Comparison of ENCODE assay signal across 12 mouse cellular contexts in the genomic region with DNA sequence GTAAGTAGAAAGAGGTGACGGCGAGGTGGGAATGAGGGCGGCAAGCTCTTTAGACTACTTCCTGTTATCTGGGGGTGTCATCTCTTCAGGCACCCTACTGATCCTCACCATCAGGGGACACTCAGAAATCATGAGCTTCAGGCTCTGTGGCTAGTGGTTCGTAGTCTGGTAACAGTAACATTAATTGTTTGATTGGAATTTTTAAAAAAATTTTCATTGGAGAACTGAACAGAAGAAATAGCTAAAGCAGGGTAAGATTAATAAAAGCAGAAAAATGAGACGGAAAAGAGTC. TPM values are rescaled to one million over a fixed set of nuclear protein-coding genes. Genes with fewer than 3 reads are reported as not detected.
DNase-seq lines count a peak whose midpoint lies in the region; ATAC-seq and TF ChIP-seq lines count a peak whose summit lies in the region.
"Had no signal": no experiment of that assay in that cellular context is flagged by ENCODE, and none has a peak within 500 bp of the region (broad histone marks: within the 10 kb centered on the region; RNA-seq: fewer than 3 reads in every experiment).

No protein-coding gene starts in this region.

- no peak for ATAC-seq in embryonic facial prominence, embryonic 12.5 days (ENCODE audit: insufficient number of reproducible peaks, insufficient read depth, low FRiP score, low TSS enrichment)
- no peak for ATAC-seq in midbrain, embryonic 11.5 days (ENCODE audit: low FRiP score)
- no peak for ATAC-seq in limb, embryonic 13.5 days (ENCODE audit: low FRiP score, low read depth)
- ATAC-seq in stomach, postnatal 0 days (ENCODE audit: low FRiP score, low TSS enrichment): no peak
- ATAC-seq: liver, embryonic 12.5 days had no signal

- H3K27ac ChIP-seq in embryonic facial prominence, embryonic 12.5 days: no peak overlapping the region
- no peak overlapping the region for H3K27ac ChIP-seq in embryonic facial prominence, embryonic 10.5 days (replicated peaks)
- H3K27ac ChIP-seq in midbrain, embryonic 10.5 days (replicated peaks): no peak overlapping the region
- no peak overlapping the region for H3K27ac ChIP-seq in midbrain, embryonic 11.5 days (ENCODE audit: low read depth, low read length)
- no peak overlapping the region for H3K27ac ChIP-seq in limb, embryonic 13.5 days
- H3K27ac ChIP-seq in stomach, postnatal 0 days (replicated peaks): no peak overlapping the region
- H3K27ac ChIP-seq: liver, embryonic 12.5 days had no signal

- H3K4me1 ChIP-seq in embryonic facial prominence, embryonic 12.5 days: 0 out of 2 replicates have a peak, but pooled peaks cover 6% of the 10 kb centered on the region
- H3K4me1 ChIP-seq in embryonic facial prominence, embryonic 10.5 days: peaks cover 20% of the 10 kb centered on the region
- peaks cover 23% of the 10 kb centered on the region for H3K4me1 ChIP-seq in midbrain, embryonic 10.5 days
- peaks cover 4% of the 10 kb centered on the region; the same call in 1 of the 2 replicates for H3K4me1 ChIP-seq in midbrain, embryonic 11.5 days (ENCODE audit: control insufficient read depth, insufficient read depth, low read length)
- peaks cover 20% of the 10 kb centered on the region; the same call in 1 of the 2 replicates for H3K4me1 ChIP-seq in limb, embryonic 13.5 days
- H3K4me1 ChIP-seq in stomach, postnatal 0 days (replicated peaks; ENCODE audit: control insufficient read depth, insufficient read depth): no peaks in the 10 kb centered on the region
- H3K4me1 ChIP-seq: liver, embryonic 12.5 days had no signal

- no peak overlapping the region for H3K9ac ChIP-seq in embryonic facial prominence, embryonic 12.5 days
- no peak overlapping the region for H3K9ac ChIP-seq in midbrain, embryonic 11.5 days (ENCODE audit: low read length)
- H3K9ac ChIP-seq in limb, embryonic 13.5 days: no peak overlapping the region
- H3K9ac ChIP-seq in stomach, postnatal 0 days (ENCODE audit: low read length): no peak overlapping the region
- H3K9ac ChIP-seq: liver, embryonic 12.5 days had no signal

- H3K27me3 ChIP-seq in embryonic facial prominence, embryonic 12.5 days: peaks cover 9% of the 10 kb centered on the region; the same call in 1 of the 2 replicates
- H3K27me3 ChIP-seq in embryonic facial prominence, embryonic 10.5 days (replicated peaks; ENCODE audit: low read depth, poor library complexity, severe bottlenecking): peaks cover 46% of the 10 kb centered on the region
- H3K27me3 ChIP-seq in midbrain, embryonic 10.5 days (ENCODE audit: low read depth, poor library complexity, severe bottlenecking): peaks cover 26% of the 10 kb centered on the region
- no peaks in the 10 kb centered on the region for H3K27me3 ChIP-seq in midbrain, embryonic 11.5 days (ENCODE audit: control insufficient read depth, insufficient read depth, low read length)
- peaks cover 32% of the 10 kb centered on the region for H3K27me3 ChIP-seq in limb, embryonic 13.5 days
- no peaks in the 10 kb centered on the region for H3K27me3 ChIP-seq in stomach, postnatal 0 days (ENCODE audit: control insufficient read depth, insufficient read depth, low read length)

- no peaks in the 10 kb centered on the region for H3K9me3 ChIP-seq in embryonic facial prominence, embryonic 12.5 days
- H3K9me3 ChIP-seq in embryonic facial prominence, embryonic 10.5 days: no peaks in the 10 kb centered on the region
- H3K9me3 ChIP-seq in midbrain, embryonic 10.5 days (replicated peaks): no peaks in the 10 kb centered on the region
- H3K9me3 ChIP-seq in midbrain, embryonic 11.5 days (ENCODE audit: control insufficient read depth, low read length): no peaks in the 10 kb centered on the region
- H3K9me3 ChIP-seq in limb, embryonic 13.5 days: no peaks in the 10 kb centered on the region
- H3K9me3 ChIP-seq in stomach, postnatal 0 days (ENCODE audit: control insufficient read depth, low read length): no peaks in the 10 kb centered on the region
- H3K9me3 ChIP-seq: liver, embryonic 12.5 days had no signal

- no peaks in the 10 kb centered on the region for H3K36me3 ChIP-seq in embryonic facial prominence, embryonic 12.5 days
- H3K36me3 ChIP-seq in embryonic facial prominence, embryonic 10.5 days (replicated peaks): no peaks in the 10 kb centered on the region
- H3K36me3 ChIP-seq in midbrain, embryonic 10.5 days: no peaks in the 10 kb centered on the region
- no peaks in the 10 kb centered on the region for H3K36me3 ChIP-seq in midbrain, embryonic 11.5 days (ENCODE audit: control insufficient read depth, insufficient read depth, low read length)
- no peaks in the 10 kb centered on the region for H3K36me3 ChIP-seq in limb, embryonic 13.5 days
- no peaks in the 10 kb centered on the region for H3K36me3 ChIP-seq in stomach, postnatal 0 days (ENCODE audit: control insufficient read depth, insufficient read depth, low read length)
- H3K36me3 ChIP-seq: G1E; liver, embryonic 12.5 days had no signal

- WGBS in embryonic facial prominence, embryonic 12.5 days: 41% methylated on average over 5 of the region's 5 CpGs
- WGBS in embryonic facial prominence, embryonic 10.5 days: 46% methylated on average over 5 of the region's 5 CpGs
- WGBS in midbrain, embryonic 10.5 days: 49% methylated on average over 5 of the region's 5 CpGs
- WGBS in midbrain, embryonic 11.5 days: 51% methylated on average over 5 of the region's 5 CpGs
- 27% methylated on average over 5 of the region's 5 CpGs for WGBS in limb, embryonic 13.5 days
- WGBS in stomach, postnatal 0 days: 44% methylated on average over 5 of the region's 5 CpGs

- TF ChIP-seq CTCF in stomach, postnatal 0 days (IDR thresholded peaks at IDR 0.05; ENCODE audit: low read depth): no peak

- H3K4me2 ChIP-seq in embryonic facial prominence, embryonic 12.5 days (replicated peaks): peak overlapping the region; percentile 43; the same call in 1 of the 2 replicates
- no peak overlapping the region; the same call in 1 of the 2 replicates for H3K4me2 ChIP-seq in midbrain, embryonic 11.5 days
- H3K4me2 ChIP-seq in limb, embryonic 13.5 days (replicated peaks): peak overlapping the region; percentile 62
- H3K4me2 ChIP-seq in stomach, postnatal 0 days (replicated peaks; ENCODE audit: low read depth): peak overlapping the region; percentile 58

- DNase-seq in embryonic facial prominence, embryonic 10.5 days (ENCODE audit: low spot score): no peak
- DNase-seq in midbrain, embryonic 10.5 days (ENCODE audit: low spot score): no peak
- no peak for DNase-seq in midbrain, embryonic 11.5 days (ENCODE audit: low spot score, missing footprints)
- no peak for DNase-seq in stomach, postnatal 0 days (ENCODE audit: low spot score)
- no peak for DNase-seq in right cerebral cortex, postnatal 36 days (ENCODE audit: low spot score in 2 of 2)
- no peak for DNase-seq in layer of hippocampus, postnatal 36 days
- DNase-seq: cerebellum, adult 9-11 months had no signal

- no peak for TF ChIP-seq EP300 in stomach, postnatal 0 days (optimal IDR thresholded peaks at IDR 0.05)

- H3K4me3 ChIP-seq in embryonic facial prominence, embryonic 12.5 days: no peak overlapping the region
- no peak overlapping the region; the same call in 1 of the 2 replicates for H3K4me3 ChIP-seq in embryonic facial prominence, embryonic 10.5 days
- H3K4me3 ChIP-seq in midbrain, embryonic 10.5 days: 0 out of 2 replicates have a peak overlapping the region, but pooled peaks have one; percentile 42
- no peak overlapping the region for H3K4me3 ChIP-seq in midbrain, embryonic 11.5 days (ENCODE audit: low read depth, low read length)
- H3K4me3 ChIP-seq in limb, embryonic 13.5 days: peak overlapping the region; percentile 31
- H3K4me3 ChIP-seq in stomach, postnatal 0 days (ENCODE audit: low read depth, low read length): no peak overlapping the region

RNA-seq across cellular contexts. Expression of a gene that starts 41.8 kb away (rescaled TPM):
- 0.19 and 0.27 TPM in 2 replicates for polyA plus RNA-seq in embryonic facial prominence, embryonic 12.5 days (2016; fragmentation: Nextera tagmentation; extraction: Ambion mirVana)
- 0.09 TPM in 2 replicates for polyA plus RNA-seq in embryonic facial prominence, embryonic 10.5 days (2016; fragmentation: Nextera tagmentation; extraction: Ambion mirVana)
- 0.36 and 0.43 TPM in 2 replicates for polyA plus RNA-seq in midbrain, embryonic 10.5 days (2016; fragmentation: Nextera tagmentation; extraction: Ambion mirVana)
- 0.14 and 0.63 TPM in 2 replicates for polyA plus RNA-seq in midbrain, embryonic 11.5 days (2014; fragmentation: Nextera tagmentation; extraction: Ambion mirVana)
- 0.11 and 0.15 TPM in 2 replicates for polyA plus RNA-seq in limb, embryonic 13.5 days (2015; fragmentation: Nextera tagmentation; extraction: Ambion mirVana)
- 0.06 and 0.29 TPM in 2 replicates for polyA plus RNA-seq in stomach, postnatal 0 days (2015; fragmentation: Nextera tagmentation; extraction: Ambion mirVana)
- total RNA-seq in layer of hippocampus, postnatal 36 days (2021): not detected
- total RNA-seq: G1E; megakaryocyte-erythroid progenitor cell, adult 5-6 weeks had no signal
- polyA plus RNA-seq: G1E; liver, embryonic 12.5 days had no signal

Comparison
In these comparisons a context has a peak if more than half of its experiments do, and no peak if none do; other contexts are left out.
1. H3K4me3 ChIP-seq: peak in midbrain, embryonic 10.5 days (single experiment) and limb, embryonic 13.5 days (single experiment); none in embryonic facial prominence, embryonic 12.5 days (single experiment), embryonic facial prominence, embryonic 10.5 days (single experiment), midbrain, embryonic 11.5 days (single experiment) and stomach, postnatal 0 days (single experiment).